Mouse (Mus musculus): ENCODE results near the gene Cnot3.
"Not testable (repeated sequence)": the region's sequence is repeated elsewhere in the genome, so short reads cannot be mapped to it uniquely, and the experiment has no call there.

The Cnot3 gene

GRCm38 (mm10) chr7:3698471-3698870 lies 53.4 kb downstream of the Cnot3 start:
- DNase-seq (ENCODE audit: low spot score in 2 of 2) = no peak

- no peak for DNase-seq (ENCODE audit: low spot score in 2 of 2)
Measured at GRCm38 (mm10) chr7:3703148-3703878, 58.2 kb downstream of the Cnot3 start.

DNA sequence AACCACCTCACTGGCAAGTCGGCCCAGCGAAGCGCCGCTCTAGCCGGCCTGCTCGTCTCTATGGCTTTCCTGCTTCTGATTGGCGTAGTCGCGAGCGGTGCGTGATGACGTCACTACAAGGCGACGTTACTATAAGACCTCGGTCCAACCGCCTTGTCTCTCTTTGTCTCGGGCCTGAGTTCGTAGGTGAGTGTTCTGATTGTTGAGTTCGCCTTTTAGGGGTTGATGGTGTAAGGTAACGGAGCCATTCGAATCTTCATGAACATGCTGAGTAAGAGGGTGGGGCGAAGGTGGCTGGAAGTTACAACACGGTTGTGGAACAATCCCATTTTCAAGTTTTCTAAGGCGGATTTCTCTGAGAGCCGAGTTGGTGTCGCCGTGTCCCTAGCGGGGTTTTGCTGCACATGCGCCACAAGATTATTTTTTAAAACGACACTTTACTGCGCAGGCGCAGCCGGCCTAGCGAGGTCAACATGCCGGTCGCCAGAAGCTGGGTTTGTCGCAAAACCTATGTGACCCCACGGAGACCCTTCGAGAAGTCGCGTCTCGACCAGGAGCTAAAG lies 58.9 kb downstream of the Cnot3 start, which contains the start of gene Rps9:
Rps9 (plus strand) TSS at position 115 of the 563 bp plus-strand sequence.
- peak; percentile 95 to 96 for DNase-seq (ENCODE audit: low spot score in 2 of 2)

DNA sequence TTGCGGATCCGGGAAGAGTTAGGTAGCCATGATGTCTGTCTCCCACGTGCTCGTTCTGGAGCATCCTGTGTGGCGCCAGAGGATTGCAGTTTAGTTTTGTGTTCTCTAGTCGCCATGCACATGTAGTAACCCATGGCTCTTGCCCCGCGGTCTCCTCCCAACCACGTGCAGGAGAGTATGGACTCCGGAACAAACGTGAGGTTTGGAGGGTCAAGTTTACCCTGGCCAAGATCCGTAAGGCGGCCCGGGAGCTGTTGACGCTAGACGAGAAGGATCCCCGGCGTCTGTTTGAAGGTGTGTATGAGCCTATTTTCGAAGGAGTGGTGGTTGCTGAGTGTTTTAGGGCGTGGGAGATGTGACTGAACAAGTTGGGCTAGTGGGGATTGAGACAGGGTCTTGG lies 59.4 kb downstream of the Cnot3 start:
- DNase-seq (ENCODE audit: low spot score in 2 of 2) = no peak

GRCm38 (mm10) chr7:3705461-3705860 lies 60.4 kb downstream of the Cnot3 start:
- DNase-seq (ENCODE audit: low spot score in 2 of 2) = not testable (repeated sequence)

- no peak for DNase-seq (ENCODE audit: low spot score in 2 of 2)
Measured at GRCm38 (mm10) chr7:3705911-3706310, 60.8 kb downstream of the Cnot3 start.

- no peak for DNase-seq (ENCODE audit: low spot score in 2 of 2)
Measured at GRCm38 (mm10) chr7:3706343-3706934, 61.4 kb downstream of the Cnot3 start.

DNA sequence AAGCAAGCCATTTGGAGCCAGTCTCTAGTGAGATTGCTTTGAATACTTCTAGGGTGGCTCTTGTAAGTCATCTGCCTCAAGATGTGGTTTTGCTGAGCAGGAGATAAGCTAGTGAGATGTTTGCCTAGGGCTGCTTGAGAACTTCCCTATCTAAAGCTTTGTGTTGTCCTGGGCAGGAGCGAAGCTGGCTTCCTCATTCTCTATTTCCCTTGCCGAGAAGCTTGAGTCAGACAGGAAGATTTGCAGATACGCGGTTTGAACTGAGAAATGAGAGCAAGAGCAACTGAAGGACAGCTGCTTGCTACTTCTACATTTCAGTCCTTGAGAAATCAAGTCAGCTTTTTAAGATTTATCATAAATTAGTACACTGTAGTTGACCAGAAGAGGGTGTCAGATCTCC lies 62.0 kb downstream of the Cnot3 start:
- peak; percentile 59 to 66 for DNase-seq (ENCODE audit: low spot score in 2 of 2)

- no peak for DNase-seq (ENCODE audit: low spot score in 2 of 2)
Measured at GRCm38 (mm10) chr7:3707568-3708413, 62.7 kb downstream of the Cnot3 start.

DNA sequence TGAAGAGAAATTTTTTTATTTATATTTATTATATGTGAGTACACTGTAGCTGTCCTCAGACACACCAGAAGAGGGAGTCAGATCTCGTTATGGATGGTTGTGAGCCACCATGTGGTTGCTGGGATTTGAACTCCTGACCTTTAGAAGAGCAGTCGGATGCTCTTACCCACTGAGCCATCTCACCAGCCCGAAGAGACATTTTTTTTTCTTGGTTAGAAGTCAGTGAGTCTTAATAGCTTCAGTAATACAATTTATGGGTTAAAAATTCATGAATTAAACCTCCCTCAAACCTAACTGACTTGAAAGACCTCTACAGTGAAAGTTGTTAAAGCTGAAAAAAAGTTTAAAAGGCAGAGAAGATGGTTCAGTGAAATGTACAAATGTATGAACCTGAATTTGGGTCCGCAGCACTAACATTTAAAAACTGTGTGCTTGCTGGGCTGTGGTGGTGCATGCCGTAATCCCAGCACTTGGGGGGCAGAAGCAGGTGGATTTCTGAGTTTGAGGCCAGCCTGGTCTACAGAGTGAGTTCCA lies 63.4 kb downstream of the Cnot3 start:
- DNase-seq (ENCODE audit: low spot score in 2 of 2) = not testable (repeated sequence)

- DNase-seq (ENCODE audit: low spot score in 2 of 2) = no peak
Measured at GRCm38 (mm10) chr7:3709000-3709399, 63.9 kb downstream of the Cnot3 start.

All from spleen, postnatal 36 days (tissue).